Mouse (Mus musculus) cerebellum, adult 2 months (tissue): ENCODE results near the gene Abcb4. TPM values are rescaled to one million over a fixed set of nuclear protein-coding genes. Genes with fewer than 3 reads are reported as not detected.

ENCODE experiments used
- DNase-seq, 2 experiments: peaks; one replicate each; pipeline ENCODE4 v3.0.0; 2021
- H3K27ac ChIP-seq: fragments of 200-500 bp; 2 replicates; pipeline ENCODE4 v1.5.1; 2012; ENCODE audit warnings: low read length, control low read depth, inconsistent platforms; ENCODE audit not compliant: insufficient read depth
- H3K27me3 ChIP-seq: fragments of 200-500 bp; 2 replicates; pipeline ENCODE4 v1.6.1; 2012; ENCODE audit warnings: inconsistent platforms, mild to moderate bottlenecking, low read length, moderate library complexity; ENCODE audit not compliant: control insufficient read depth, insufficient read depth
- H3K4me1 ChIP-seq: fragments of 200-500 bp; 2 replicates; pipeline ENCODE4 v1.6.1; 2011; ENCODE audit warnings: low read length; ENCODE audit not compliant: control insufficient read depth, insufficient read depth
- H3K4me3 ChIP-seq: fragments of 200-500 bp; replicated peaks from 2 replicates; pipeline ENCODE3; 2011; ENCODE audit warnings: mild to moderate bottlenecking, low read depth, low read length, control low read depth; ENCODE audit not compliant: insufficient read depth
- CTCF ChIP-seq: fragments of 200-500 bp; IDR thresholded peaks from 2 replicates; pipeline ENCODE4 v1.5.1; 2011; ENCODE audit warnings: low read depth, mild to moderate bottlenecking, control low read depth, low read length, moderate library complexity, borderline replicate concordance; ENCODE audit not compliant: insufficient read depth
- POLR2A ChIP-seq: fragments of 200-500 bp; IDR thresholded peaks from 2 replicates; pipeline ENCODE4 v1.6.1; 2011; ENCODE audit warnings: low read length, control low read depth, borderline replicate concordance; ENCODE audit not compliant: insufficient read depth
- WGBS: fragments of 180-500 bp; shearing (Covaris S2); methylation state at CpG from one replicate; pipeline ENCODE4 v1.1.7; 2018; 5-methylcytosine and 5-hydroxymethylcytosine counted together
- polyA plus RNA-seq: library from polyadenylated mRNA; depleted of rRNA; stranded (reverse); fragments of >200 nt; gene quantifications from 2 replicates; pipeline ENCODE4 v1.2.3, GENCODE M21; 2012

Gene Abcb4
- polyA plus RNA-seq, 1 experiment, result 1.6 TPM

- TF ChIP-seq POLR2A (no peak), CTCF (no peak)
- DNase-seq, result no peak
Measured at GRCm38 (mm10) chr5:8896198-8896597, 2.7 kb downstream of the Abcb4 start.

GRCm38 (mm10) chr5:8898246-8898645 is 4.7 kb downstream of the Abcb4 start:
- Histone ChIP-seq H3K4me1 (no peaks in the 10 kb centered on the region), H3K27me3 (no peaks in the 10 kb centered on the region; the same call in 1 of the 2 replicates), H3K4me3 (no peak overlapping the region), H3K27ac (no peak overlapping the region)
- 90% methylated on average over 3 of the region's 3 CpGs for WGBS
- TF ChIP-seq CTCF (no peak), POLR2A (no peak)
- no peak for DNase-seq

More at GRCm38 (mm10) chr5:8896198-8896597, 2.7 kb downstream of the Abcb4 start:
- 93% methylated on average over 1 of the region's 1 CpGs for WGBS
- Histone ChIP-seq H3K27ac (no peak overlapping the region), H3K4me3 (no peak overlapping the region), H3K27me3 (no peaks in the 10 kb centered on the region; the same call in 1 of the 2 replicates), H3K4me1 (no peaks in the 10 kb centered on the region)

GRCm38 (mm10) chr5:8901001-8901400 is 7.5 kb downstream of the Abcb4 start:
- WGBS, result 87% methylated on average over 1 of the region's 1 CpGs
- no peaks in the 10 kb centered on the region for H3K4me1 ChIP-seq
- H3K27me3 ChIP-seq, result no peaks in the 10 kb centered on the region; the same call in 1 of the 2 replicates
- H3K27ac ChIP-seq, result no peak overlapping the region
- DNase-seq, result no peak
- TF ChIP-seq CTCF, result no peak
- TF ChIP-seq POLR2A, result no peak
- H3K4me3 ChIP-seq, result no peak overlapping the region

- no peak for DNase-seq
- Histone ChIP-seq H3K27me3 (no peaks in the 10 kb centered on the region; the same call in 1 of the 2 replicates), H3K4me1 (no peaks in the 10 kb centered on the region), H3K4me3 (no peak overlapping the region), H3K27ac (no peak overlapping the region)
- TF ChIP-seq POLR2A (no peak), CTCF (no peak)
- 29% methylated on average over 6 of the region's 6 CpGs for WGBS
Measured at GRCm38 (mm10) chr5:8902141-8902817, 8.8 kb downstream of the Abcb4 start.

- no peak overlapping the region for H3K27ac ChIP-seq
- H3K4me1 ChIP-seq, result no peaks in the 10 kb centered on the region
- H3K4me3 ChIP-seq, result no peak overlapping the region
- no peaks in the 10 kb centered on the region for H3K27me3 ChIP-seq
- TF ChIP-seq CTCF (no peak), POLR2A (no peak)
- no peak for DNase-seq
- 69% methylated on average over 6 of the region's 6 CpGs for WGBS
Measured at GRCm38 (mm10) chr5:8904539-8904938, 11.0 kb downstream of the Abcb4 start.

GRCm38 (mm10) chr5:8911567-8912198 is 18.2 kb downstream of the Abcb4 start:
- 68% methylated on average over 8 of the region's 8 CpGs for WGBS

GRCm38 (mm10) chr5:8916400-8916799 is 22.9 kb downstream of the Abcb4 start:
- H3K27me3 ChIP-seq, result no peaks in the 10 kb centered on the region
- DNase-seq, result no peak
- no peak overlapping the region for H3K4me3 ChIP-seq
- no peak for TF ChIP-seq CTCF
- no peak for TF ChIP-seq POLR2A
- H3K4me1 ChIP-seq, result no peaks in the 10 kb centered on the region
- 90% methylated on average over 2 of the region's 2 CpGs for WGBS
- H3K27ac ChIP-seq, result no peak overlapping the region

More at GRCm38 (mm10) chr5:8911567-8912198, 18.2 kb downstream of the Abcb4 start:
- Histone ChIP-seq H3K27me3 (no peaks in the 10 kb centered on the region), H3K4me1 (no peaks in the 10 kb centered on the region), H3K27ac (no peak overlapping the region), H3K4me3 (no peak overlapping the region)
- TF ChIP-seq POLR2A, result no peak
- no peak for DNase-seq

- Histone ChIP-seq H3K4me3 (no peak overlapping the region), H3K27ac (no peak overlapping the region), H3K4me1 (no peaks in the 10 kb centered on the region), H3K27me3 (no peaks in the 10 kb centered on the region)
- WGBS, result 78% methylated on average over 6 of the region's 6 CpGs
- TF ChIP-seq CTCF (no peak), POLR2A (no peak)
- no peak for DNase-seq
Measured at GRCm38 (mm10) chr5:8917069-8917468, 23.6 kb downstream of the Abcb4 start.
